Mouse (Mus musculus): ENCODE measurements at regions not wholly inside any gene's neighbourhood (a gene's known extent, or its start where the extent isn't known, plus 50 kb on each side); places are given as distances from the start of the nearest gene placed in this dataset.

- TF ChIP-seq CTCF (conservative IDR thresholded peaks at IDR 0.05; ENCODE audit: insufficient read depth, insufficient read length, low read depth, low read length) (no peak), POLR2A (IDR thresholded peaks at IDR 0.05; ENCODE audit: low read depth, low read length) (no peak)
These were observed 134.8 kb downstream of the Trim29 start for GRCm38 (mm10) chr9:43445491-43445890.

Data from kidney, adult 2 months (tissue).